Mouse (Mus musculus) olfactory bulb, adult 2 months (tissue): Measurements from ENCODE around the gene Zbtb32.

Experiments used
- CTCF ChIP-seq: fragments of 200-500 bp; IDR thresholded peaks from 2 replicates; pipeline ENCODE4 v1.5.1; 2012; ENCODE audit warnings: low read depth, mild to moderate bottlenecking, low read length, moderate library complexity; ENCODE audit not compliant: insufficient read depth
- POLR2A ChIP-seq: fragments of 200-500 bp; IDR thresholded peaks from 2 replicates; pipeline ENCODE4 v1.6.1; 2012; ENCODE audit warnings: mild to moderate bottlenecking, low read depth, low read length, moderate library complexity; ENCODE audit not compliant: insufficient read depth

DNA sequence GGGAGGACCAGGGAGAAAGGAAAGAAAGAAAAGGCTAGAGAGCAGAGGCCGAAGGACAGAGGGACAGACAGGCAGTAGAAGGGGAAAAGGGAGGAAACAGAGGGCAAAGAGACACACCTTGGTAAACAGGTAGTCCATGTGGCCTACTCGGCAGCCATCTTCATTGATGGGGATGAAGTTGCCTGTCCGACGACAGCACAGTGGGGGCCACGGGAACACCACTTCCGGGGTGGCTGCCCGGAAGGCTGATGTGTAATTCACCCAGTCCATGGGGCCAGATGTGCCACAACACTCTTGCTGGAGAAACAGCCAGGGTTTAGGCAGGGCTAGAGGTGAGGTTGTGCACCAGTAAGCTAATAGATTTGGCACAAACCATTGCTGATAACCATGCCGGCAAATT lies 6.2 kb upstream of the Zbtb32 start:
- TF ChIP-seq CTCF, result no peak
- no peak for TF ChIP-seq POLR2A
